Mouse (Mus musculus) urinary bladder, postnatal 14 days (tissue): ENCODE results near the gene Rps13.

Experiments
- DNase-seq: peaks from one replicate; pipeline ENCODE4 v3.0.0; 2021; ENCODE audit warnings: low spot score

Rps13 gene

DNA sequence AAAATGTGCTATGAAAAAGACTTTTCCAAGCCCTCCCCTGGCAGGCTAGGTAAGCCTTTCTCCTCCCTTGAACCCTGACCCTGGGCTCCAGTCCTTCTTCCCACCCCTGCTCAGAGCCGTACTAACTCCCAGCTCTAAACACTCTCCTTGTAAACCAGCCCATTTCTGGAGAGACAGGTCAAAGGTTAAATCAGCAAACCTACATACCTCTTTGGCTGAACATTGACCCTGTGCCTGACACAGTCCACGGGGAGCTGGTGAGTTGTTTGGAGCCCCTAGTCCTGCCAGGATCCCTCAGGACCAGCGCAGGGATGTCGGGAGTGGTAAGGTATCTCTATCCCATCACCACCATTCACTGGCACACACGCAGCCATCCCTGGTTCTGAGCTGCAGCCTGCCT, 41.6 kb downstream of the Rps13 start:
- DNase-seq: no peak

DNA sequence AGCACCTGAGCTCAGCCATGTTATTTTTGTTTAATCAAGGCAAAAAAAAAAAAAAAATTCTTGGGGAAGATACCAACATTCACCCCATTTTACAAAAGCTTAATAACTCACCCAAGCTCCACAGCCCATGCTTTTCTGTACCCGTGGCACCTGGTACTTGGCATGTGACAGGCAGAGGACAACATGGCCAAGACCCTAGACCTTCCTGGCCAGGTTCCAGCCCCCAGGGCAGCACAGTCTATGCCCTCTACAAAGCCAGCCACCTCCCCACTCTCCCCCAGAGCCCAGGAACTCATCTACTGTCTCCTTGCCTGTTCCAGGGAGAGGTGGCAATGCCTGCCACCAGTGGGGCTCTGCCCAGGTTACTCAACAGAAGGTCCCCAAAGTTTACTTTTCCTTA, 43.4 kb downstream of the Rps13 start:
- DNase-seq: no peak

DNA sequence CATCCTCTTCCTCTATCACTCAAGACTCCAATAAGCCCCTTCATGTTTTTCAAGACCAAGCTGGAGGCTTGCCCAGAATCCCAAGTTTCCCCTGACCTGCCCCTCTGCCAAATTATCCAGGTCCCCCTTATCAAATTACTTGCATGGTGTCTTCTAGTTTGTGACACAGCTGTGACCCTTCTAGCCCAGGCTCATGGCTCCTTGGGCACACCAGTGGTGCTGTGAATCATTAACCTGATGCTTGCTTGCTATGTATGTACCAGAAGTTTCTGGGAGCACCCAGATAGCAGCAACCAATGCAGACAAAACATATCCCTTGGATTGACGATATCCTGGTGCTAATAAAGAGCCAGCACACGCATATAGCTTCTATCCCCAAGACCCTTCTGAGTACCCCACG, 45.0 kb downstream of the Rps13 start:
- no peak for DNase-seq

DNA sequence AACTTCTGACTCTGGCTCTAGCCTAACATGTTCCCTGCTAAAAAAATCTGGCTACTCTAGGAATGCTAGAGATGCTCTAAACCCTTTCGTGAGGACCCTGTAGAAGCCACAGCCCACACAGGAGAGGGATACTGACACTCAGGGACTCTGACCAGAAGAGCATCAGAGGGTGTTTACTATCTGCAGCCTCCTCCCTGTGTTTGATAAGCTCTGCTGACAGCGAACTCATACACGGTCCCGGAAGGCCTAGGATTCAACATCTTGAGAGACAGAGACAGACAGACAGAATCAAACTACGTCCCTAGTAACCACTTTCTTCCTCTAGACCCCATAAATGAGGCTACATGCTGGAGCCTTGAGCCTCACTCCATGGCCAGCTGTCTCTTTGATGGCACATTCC, 46.0 kb downstream of the Rps13 start:
- no peak for DNase-seq

DNA sequence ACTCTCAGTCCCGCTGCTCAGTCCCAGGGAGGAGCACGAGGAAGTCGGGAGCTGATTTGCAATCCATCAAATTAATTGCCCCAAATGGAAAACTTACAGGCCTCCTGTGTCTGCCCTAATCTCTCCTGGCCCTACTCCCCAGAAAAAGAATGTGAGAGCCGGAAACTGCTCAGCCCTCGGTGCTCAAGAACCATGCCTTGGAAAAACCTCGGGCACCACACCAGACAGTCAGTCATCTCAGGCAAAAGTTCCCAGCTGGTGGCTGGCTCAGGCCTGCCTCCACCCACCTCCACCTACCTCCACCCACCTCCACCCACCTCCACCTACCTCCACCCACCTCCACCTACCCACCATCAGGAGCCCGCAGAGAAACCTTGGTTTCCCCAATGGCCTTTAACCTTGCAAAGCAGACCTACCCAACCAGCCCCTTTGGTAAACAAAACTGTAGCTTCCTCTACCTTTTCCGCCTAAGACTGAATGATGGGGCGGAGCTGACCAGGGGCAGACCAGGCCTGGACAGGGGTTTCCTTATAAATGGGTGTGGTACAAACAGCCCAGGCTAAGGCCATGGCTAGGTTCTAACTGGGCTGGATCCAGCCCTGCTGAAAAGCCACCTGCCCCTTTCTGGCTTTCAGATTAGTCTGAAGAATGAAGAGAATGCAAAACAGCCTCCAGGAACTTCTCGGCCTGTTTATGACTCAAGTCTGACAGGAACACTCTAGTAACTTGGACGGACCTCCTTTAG, 47.2 kb downstream of the Rps13 start:
- DNase-seq: peak; percentile 45

DNA sequence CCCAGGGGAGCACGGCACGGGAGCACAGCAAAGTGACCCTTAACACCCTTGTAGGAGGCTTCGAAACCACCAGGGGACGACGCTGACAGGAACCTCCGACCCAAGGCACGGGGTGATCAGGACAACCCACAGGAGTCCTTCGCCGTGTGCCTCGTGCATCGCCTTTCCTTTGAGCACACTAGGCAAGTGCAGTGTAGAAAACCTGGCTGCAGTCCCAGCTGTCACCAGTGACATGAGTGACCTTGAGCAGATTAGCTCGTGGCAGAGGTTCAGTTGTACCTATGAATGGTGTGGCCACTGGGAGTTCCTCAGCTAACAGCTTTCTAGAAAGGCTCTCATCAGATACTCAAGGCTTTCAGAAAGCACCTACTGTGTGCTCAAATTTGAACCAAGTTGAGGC, 47.8 kb downstream of the Rps13 start:
- DNase-seq: no peak

DNA sequence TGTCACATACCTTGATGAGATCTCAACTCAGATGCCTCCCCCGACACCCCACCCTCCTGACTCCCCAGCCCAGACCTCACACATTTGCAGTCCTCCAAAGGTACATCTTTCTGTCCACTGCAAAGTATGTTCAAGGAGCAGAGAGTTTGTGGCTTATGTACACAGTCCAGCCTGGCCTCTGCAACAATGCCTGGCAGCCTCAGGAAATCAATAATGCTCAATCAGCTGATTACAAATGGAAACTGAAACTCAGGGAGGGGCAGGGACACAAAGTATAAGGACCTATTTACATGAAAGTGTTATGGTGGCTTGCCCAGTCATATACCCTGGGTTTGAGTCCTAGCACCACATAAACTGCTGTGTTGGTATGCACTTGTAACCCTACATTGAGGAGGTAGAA, 48.8 kb downstream of the Rps13 start:
- DNase-seq: no peak

DNA sequence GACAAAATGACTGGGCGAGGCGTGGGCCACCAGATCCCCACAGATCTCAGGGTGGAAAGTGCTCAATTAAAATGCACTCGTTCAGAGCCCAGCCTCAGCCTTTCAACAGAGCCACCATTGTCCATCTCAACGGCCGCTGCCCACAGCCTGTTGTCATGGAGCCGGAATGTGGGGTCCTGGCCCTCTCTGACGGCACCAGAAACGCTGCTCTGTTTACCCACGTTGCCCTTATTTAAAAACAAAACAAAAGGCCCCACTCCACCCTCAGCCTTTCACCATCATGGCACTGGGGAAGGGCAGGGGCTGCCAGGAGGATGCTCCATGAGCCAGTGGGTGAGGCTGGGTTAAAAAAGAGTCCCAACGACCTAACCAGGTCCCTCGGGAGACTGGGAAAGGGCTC, 51.2 kb downstream of the Rps13 start:
- no peak for DNase-seq
